Mouse (Mus musculus) lung, adult 2 months (tissue): Measurements from ENCODE around the gene Tnrc6b. TPM values are rescaled to one million over a fixed set of nuclear protein-coding genes. Genes with fewer than 3 reads are reported as not detected.
"Not testable (repeated sequence)": the region's sequence is repeated elsewhere in the genome, so short reads cannot be mapped to it uniquely, and the experiment has no call there.

Experiments used
- DNase-seq: peaks from one replicate; pipeline ENCODE4 v3.0.0; 2022
- H3K4me1 ChIP-seq: fragments of 200-500 bp; 2 replicates; pipeline ENCODE4 v1.6.1; 2011; ENCODE audit warnings: low read length; ENCODE audit not compliant: control insufficient read depth, insufficient read depth
- H3K4me3 ChIP-seq: fragments of 200-500 bp; replicated peaks from 2 replicates; pipeline ENCODE3; 2011; ENCODE audit warnings: low read depth, mild to moderate bottlenecking, control low read depth, low read length; ENCODE audit errors: extremely low read depth
- CTCF ChIP-seq: fragments of 200-500 bp; IDR thresholded peaks from 2 replicates; pipeline ENCODE4 v1.5.1; 2011; ENCODE audit warnings: mild to moderate bottlenecking, low read length, control low read depth; ENCODE audit not compliant: insufficient read depth
- POLR2A ChIP-seq: fragments of 200-500 bp; IDR thresholded peaks from 2 replicates; pipeline ENCODE4 v1.6.1; 2011; ENCODE audit warnings: low read depth, mild to moderate bottlenecking, control low read depth, low read length, borderline replicate concordance; ENCODE audit errors: extremely low read depth
- WGBS: fragments of 180-500 bp; shearing (Covaris S2); methylation state at CpG from one replicate; pipeline ENCODE4 v1.1.7; 2018; 5-methylcytosine and 5-hydroxymethylcytosine counted together
- polyA plus RNA-seq: library from polyadenylated mRNA; depleted of rRNA; stranded (reverse); fragments of >200 nt; gene quantifications from 2 replicates; pipeline ENCODE4 v1.2.3, GENCODE M21; 2012

Tnrc6b gene
- polyA plus RNA-seq, 1 experiment, result 16.6 TPM

GRCm38 (mm10) chr15:80731511-80731910 is 20.4 kb downstream of the Tnrc6b start:
- no peak for DNase-seq
- H3K4me1 ChIP-seq, result peaks cover 6% of the 10 kb centered on the region
- H3K4me3 ChIP-seq, result no peak overlapping the region
- WGBS, result 76% methylated on average over 3 of the region's 3 CpGs
- TF ChIP-seq CTCF (no peak), POLR2A (no peak)

GRCm38 (mm10) chr15:80732266-80733030 is 21.3 kb downstream of the Tnrc6b start:
- Histone ChIP-seq H3K4me1 (peaks cover 6% of the 10 kb centered on the region), H3K4me3 (no peak overlapping the region)
- TF ChIP-seq POLR2A (no peak), CTCF (no peak)
- WGBS, result 28% methylated on average over 4 of the region's 4 CpGs
- no peak for DNase-seq

GRCm38 (mm10) chr15:80735300-80735699 is 24.2 kb downstream of the Tnrc6b start:
- 66% methylated on average over 3 of the region's 3 CpGs for WGBS
- no peak for TF ChIP-seq CTCF
- no peak for TF ChIP-seq POLR2A
- H3K4me3 ChIP-seq, result no peak overlapping the region
- DNase-seq, result no peak
- peaks cover 13% of the 10 kb centered on the region for H3K4me1 ChIP-seq

- not testable (repeated sequence) for DNase-seq, H3K4me3 ChIP-seq
- peaks cover 13% of the 10 kb centered on the region for H3K4me1 ChIP-seq
- WGBS, result 89% methylated on average over 4 of the region's 4 CpGs
Observed at GRCm38 (mm10) chr15:80735708-80736107, 24.6 kb downstream of the Tnrc6b start.

- no peak for DNase-seq
- Histone ChIP-seq H3K4me3 (no peak overlapping the region), H3K4me1 (peaks cover 14% of the 10 kb centered on the region)
- 61% methylated on average over 1 of the region's 1 CpGs for WGBS
- TF ChIP-seq POLR2A (no peak), CTCF (no peak)
Observed at GRCm38 (mm10) chr15:80736553-80736952, 25.4 kb downstream of the Tnrc6b start.

GRCm38 (mm10) chr15:80738244-80738643 is 27.1 kb downstream of the Tnrc6b start:
- Histone ChIP-seq H3K4me1 (peaks cover 21% of the 10 kb centered on the region), H3K4me3 (no peak overlapping the region)
- 85% methylated on average over 2 of the region's 2 CpGs for WGBS
- TF ChIP-seq POLR2A, result no peak
- TF ChIP-seq CTCF, result no peak
- DNase-seq, result no peak

- Histone ChIP-seq H3K4me1 (peaks cover 21% of the 10 kb centered on the region), H3K4me3 (no peak overlapping the region)
- TF ChIP-seq POLR2A, result no peak
- no peak for TF ChIP-seq CTCF
- 100% methylated on average over 1 of the region's 1 CpGs for WGBS
- DNase-seq, result no peak
Observed at GRCm38 (mm10) chr15:80739972-80740371, 28.9 kb downstream of the Tnrc6b start.

- TF ChIP-seq CTCF (no peak), POLR2A (no peak)
- 63% methylated on average over 1 of the region's 1 CpGs for WGBS
- H3K4me3 ChIP-seq, result no peak overlapping the region
- DNase-seq, result no peak
- peaks cover 17% of the 10 kb centered on the region for H3K4me1 ChIP-seq
Observed at GRCm38 (mm10) chr15:80741836-80742235, 30.7 kb downstream of the Tnrc6b start.

GRCm38 (mm10) chr15:80742991-80743474 is 31.9 kb downstream of the Tnrc6b start:
- H3K4me1 ChIP-seq, result peaks cover 17% of the 10 kb centered on the region
- H3K4me3 ChIP-seq, result no peak overlapping the region
- 68% methylated on average over 3 of the region's 3 CpGs for WGBS
- DNase-seq, result no peak
- no peak for TF ChIP-seq POLR2A
- no peak for TF ChIP-seq CTCF

GRCm38 (mm10) chr15:80743606-80744005 is 32.5 kb downstream of the Tnrc6b start:
- no peak for TF ChIP-seq CTCF
- no peak for TF ChIP-seq POLR2A
- WGBS, result 71% methylated on average over 7 of the region's 7 CpGs
- no peak for DNase-seq

More at GRCm38 (mm10) chr15:80743606-80744005, 32.5 kb downstream of the Tnrc6b start:
- H3K4me1 ChIP-seq, result peaks cover 17% of the 10 kb centered on the region
- no peak overlapping the region for H3K4me3 ChIP-seq
